In genomic region chr1:182955047-182955620, GRCm38 (mm10) we compare ENCODE assay signal across 8 mouse cellular contexts. TPM values are rescaled to one million over a fixed set of nuclear protein-coding genes. Genes with fewer than 3 reads are reported as not detected.
DNase-seq lines count a peak whose midpoint lies in the region; ATAC-seq and TF ChIP-seq lines count a peak whose summit lies in the region.

No protein-coding gene starts in this region.

- no peak for TF ChIP-seq POLR2A in embryonic fibroblast, embryonic 13.5 days (IDR thresholded peaks at IDR 0.05; ENCODE audit: low read depth, low read length)

- H3K4me2 ChIP-seq in kidney, postnatal 0 days (ENCODE audit: low read length) = peak overlapping the region; percentile 78

- TF ChIP-seq CTCF in embryonic fibroblast, embryonic 13.5 days (IDR thresholded peaks at IDR 0.05; ENCODE audit: borderline replicate concordance, insufficient read depth, low read length) = no peak
- TF ChIP-seq CTCF in kidney, postnatal 0 days (IDR thresholded peaks at IDR 0.05; ENCODE audit: low read depth) = no peak

- peaks cover 30% of the 10 kb centered on the region for H3K27me3 ChIP-seq in heart, embryonic 10.5 days (ENCODE audit: insufficient read depth, poor library complexity, severe bottlenecking)
- H3K27me3 ChIP-seq in kidney, postnatal 0 days (ENCODE audit: insufficient read depth, low read length) = no peaks in the 10 kb centered on the region

- H3K9me3 ChIP-seq in heart, embryonic 10.5 days = no peaks in the 10 kb centered on the region
- no peaks in the 10 kb centered on the region for H3K9me3 ChIP-seq in kidney, postnatal 0 days (replicated peaks; ENCODE audit: low read length)

- no peaks in the 10 kb centered on the region for H3K36me3 ChIP-seq in heart, embryonic 10.5 days
- no peaks in the 10 kb centered on the region for H3K36me3 ChIP-seq in kidney, postnatal 0 days (ENCODE audit: insufficient read depth, low read length)

- DNase-seq in heart, embryonic 10.5 days (ENCODE audit: low spot score) = no peak
- no peak for DNase-seq in heart, postnatal 14 days
- DNase-seq in kidney, postnatal 0 days (ENCODE audit: low spot score) = no peak
- no peak for DNase-seq in urinary bladder, postnatal 14 days (ENCODE audit: low spot score)
- no peak for DNase-seq in cerebellum, adult 11-12 months
- DNase-seq in urinary bladder, postnatal 4 days (ENCODE audit: low spot score in 2 of 2) = no peak

- ATAC-seq in kidney, postnatal 0 days (replicated peaks; ENCODE audit: low FRiP score, low read depth) = no peak
- peak; percentile 25; the same call in 1 of the 2 replicates for ATAC-seq in megakaryocyte progenitor cell, adult 5-6 weeks (replicated peaks; ENCODE audit: poor library complexity)

- 20% methylated on average over 15 of the region's 15 CpGs for WGBS in heart, embryonic 10.5 days
- WGBS in kidney, postnatal 0 days = 14% methylated on average over 15 of the region's 15 CpGs

- H3K4me1 ChIP-seq in heart, embryonic 10.5 days = peaks cover 67% of the 10 kb centered on the region
- H3K4me1 ChIP-seq in embryonic fibroblast, embryonic 13.5 days (ENCODE audit: control insufficient read depth, insufficient read depth, low read length) = peaks cover 5% of the 10 kb centered on the region; the same call in 1 of the 2 replicates
- H3K4me1 ChIP-seq in kidney, postnatal 0 days (replicated peaks; ENCODE audit: insufficient read depth, low read length) = peaks cover 26% of the 10 kb centered on the region

- intact Hi-C loops in heart, postnatal 14 days (cut with DNase I) = no loop called here

- H3K27ac ChIP-seq in heart, embryonic 10.5 days = peak overlapping the region; percentile 88
- H3K27ac ChIP-seq in embryonic fibroblast, embryonic 13.5 days (ENCODE audit: insufficient read depth, low read length) = no peak overlapping the region
- peak overlapping the region; percentile 15; the same call in 1 of the 2 replicates for H3K27ac ChIP-seq in kidney, postnatal 0 days

- peak overlapping the region; percentile 61 for H3K4me3 ChIP-seq in heart, embryonic 10.5 days
- peak overlapping the region; percentile 15; the same call in 1 of the 2 replicates for H3K4me3 ChIP-seq in embryonic fibroblast, embryonic 13.5 days (ENCODE audit: insufficient read depth, low read length)
- H3K4me3 ChIP-seq in kidney, postnatal 0 days (replicated peaks; ENCODE audit: low read depth, low read length) = peak overlapping the region; percentile 38

- H3K9ac ChIP-seq in kidney, postnatal 0 days (ENCODE audit: low read depth, low read length) = peak overlapping the region; percentile 52

RNA-seq across cellular contexts. Expression of gene Tlr5, which starts 0.5 kb away (rescaled TPM):
- polyA plus RNA-seq in heart, embryonic 10.5 days (2016; fragmentation: Nextera tagmentation; extraction: Ambion mirVana) = 1.8 and 3.3 TPM in 2 replicates
- total RNA-seq in heart, postnatal 14 days (2021) = 1 to 10 TPM; 1.7 to 2.1 TPM
- polyA plus RNA-seq in embryonic fibroblast, embryonic 13.5 days (2011; ENCODE audit: insufficient read length, low read depth, missing spikeins) = 1.9 and 2.1 TPM in 2 replicates
- 0.74 and 1.2 TPM in 2 replicates for polyA plus RNA-seq in kidney, postnatal 0 days (2015; fragmentation: Nextera tagmentation; extraction: Ambion mirVana)
- total RNA-seq in megakaryocyte progenitor cell, adult 5-6 weeks (2015) = 0.57 and 2.2 TPM in 2 replicates
- total RNA-seq in megakaryocyte progenitor cell, adult 5-6 weeks (2017) = 0.50 TPM in 1 of 2 replicates, not detected in the other
